Mouse (Mus musculus) telencephalon, adult 2 months (tissue): ENCODE data around the gene Zfp646.
A peak's percentile ranks its signal among the peaks of the same experiment; 100 is the strongest.
"Not testable (repeated sequence)": the region's sequence is repeated elsewhere in the genome, so short reads cannot be mapped to it uniquely, and the experiment has no call there.

Experiments used
- DNase-seq: peaks from one replicate; pipeline ENCODE4 v3.0.0-alpha.2; 2011; ENCODE audit warnings: low read depth, low spot score

Zfp646 gene

DNA sequence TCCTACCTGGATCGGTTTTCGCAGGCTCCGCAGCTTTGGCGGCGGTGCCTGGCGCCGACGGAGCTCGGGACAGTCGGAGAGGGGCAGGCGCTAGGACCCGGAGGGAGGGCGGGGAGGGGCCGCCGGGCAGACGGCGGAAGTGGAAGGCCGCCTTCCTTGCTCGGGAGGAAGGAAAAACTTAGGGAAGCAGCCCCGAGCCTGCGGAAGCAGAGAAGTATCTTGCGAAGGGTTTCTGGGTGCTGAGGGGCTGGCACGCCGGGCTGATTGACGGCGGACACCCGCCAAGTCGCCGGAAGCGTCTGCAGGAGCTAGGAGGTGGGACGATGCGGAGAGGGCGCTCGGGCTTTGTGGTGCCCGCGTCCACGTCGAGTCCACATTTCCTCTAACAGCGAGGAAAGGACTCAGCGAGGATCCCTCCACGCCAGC lies at the start of gene Zfp646:
Gene Zfp646, plus strand, starts transcription at position 181 of the 426 bp plus-strand sequence.
- peak; percentile 90 for DNase-seq

DNA sequence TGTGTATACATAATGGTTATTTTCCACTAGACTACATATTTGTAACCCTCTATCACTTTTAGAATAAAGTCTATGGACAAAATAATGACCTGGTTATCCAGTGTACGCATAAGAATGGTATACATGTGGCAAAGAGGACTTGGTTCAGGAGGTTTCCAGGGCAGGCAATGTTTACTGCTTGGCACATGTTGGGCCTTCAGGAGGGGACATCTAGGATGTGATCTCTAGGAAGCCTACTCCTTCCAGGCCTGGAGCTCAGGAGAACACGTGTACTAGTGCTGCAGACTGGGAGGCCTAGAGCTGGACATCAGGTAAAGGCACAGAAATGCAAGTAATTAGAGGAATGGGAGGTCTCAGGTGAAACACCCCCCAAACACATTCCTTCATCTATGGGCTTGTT lies 40.5 kb upstream of the Zfp646 start:
- DNase-seq = no peak

DNA sequence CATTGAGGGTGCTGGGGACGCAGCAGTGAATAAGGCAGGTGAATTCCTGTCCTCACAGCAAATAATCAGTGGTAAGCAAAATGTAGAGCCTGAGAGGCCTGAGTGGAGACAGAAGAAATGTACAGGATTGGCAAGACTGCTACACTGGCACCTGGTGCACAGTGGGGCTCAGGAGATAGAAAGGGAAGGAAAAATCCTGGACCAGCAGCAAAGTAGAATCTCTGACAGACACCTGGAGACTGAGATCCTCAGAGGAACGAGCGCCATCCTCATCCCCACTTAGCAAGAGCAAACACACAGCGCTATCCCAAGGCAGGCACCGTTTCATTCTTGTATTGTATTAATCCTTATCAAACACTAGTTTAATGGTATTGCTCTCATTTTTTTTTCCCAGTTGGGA lies 38.5 kb upstream of the Zfp646 start:
- no peak for DNase-seq

DNA sequence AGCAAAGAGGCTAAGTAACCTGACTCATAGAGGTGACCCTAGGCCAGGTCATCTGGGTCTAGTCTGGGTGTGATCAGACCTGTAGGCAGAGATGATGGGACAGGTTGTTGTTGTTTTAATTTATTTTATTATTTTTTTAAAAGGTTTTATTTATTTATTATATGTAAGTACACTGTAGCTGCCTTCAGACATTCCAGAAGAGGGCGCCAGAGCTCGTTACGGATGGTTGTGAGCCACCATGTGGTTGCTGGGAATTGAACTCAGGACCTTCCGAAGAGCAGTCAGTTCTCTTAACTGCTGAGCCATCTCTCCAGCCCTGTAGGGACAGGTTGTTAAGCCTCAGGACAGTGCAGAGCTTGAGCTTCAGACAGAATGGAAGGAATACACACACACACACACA lies 38.1 kb upstream of the Zfp646 start:
- DNase-seq = not testable (repeated sequence)

DNA sequence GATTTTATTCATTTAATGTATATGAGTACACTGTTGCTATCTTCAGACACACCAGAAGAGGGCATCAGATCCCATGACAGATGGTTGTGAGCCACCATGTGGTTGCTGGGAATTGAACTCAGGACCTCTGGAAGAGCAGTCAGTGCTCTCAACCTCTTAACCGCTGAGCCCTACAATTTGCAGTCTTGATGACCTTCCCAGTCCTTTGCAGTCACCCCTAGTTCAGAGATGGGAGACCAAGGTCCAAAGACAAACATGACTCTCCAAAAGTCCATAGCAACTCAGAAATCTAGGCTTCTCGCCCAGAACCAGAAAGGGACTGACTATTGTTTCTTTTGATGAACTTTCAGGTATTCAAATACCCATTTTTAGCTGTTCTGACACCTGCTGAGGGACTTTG lies 36.0 kb upstream of the Zfp646 start:
- not testable (repeated sequence) for DNase-seq

DNA sequence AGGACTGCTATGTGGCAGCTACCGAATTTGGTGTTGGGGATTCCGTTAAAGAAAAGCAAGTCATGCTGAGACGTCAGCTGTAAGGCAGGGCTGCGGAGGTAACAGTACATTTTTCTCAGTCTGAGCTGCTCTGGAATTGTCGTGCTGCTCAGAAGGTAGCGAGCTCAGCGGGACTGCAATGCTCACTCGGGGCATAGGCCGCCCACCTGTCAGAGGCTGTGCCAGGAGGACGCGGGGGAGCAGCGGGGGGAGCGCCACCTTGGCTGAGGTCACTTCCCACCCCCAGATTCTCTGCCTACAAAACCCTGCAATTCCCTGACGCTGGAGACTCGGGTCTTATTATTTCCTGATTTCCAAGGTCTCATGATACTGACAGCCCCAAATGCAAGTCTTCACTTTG lies 35.1 kb upstream of the Zfp646 start:
- peak; percentile 85 for DNase-seq

DNA sequence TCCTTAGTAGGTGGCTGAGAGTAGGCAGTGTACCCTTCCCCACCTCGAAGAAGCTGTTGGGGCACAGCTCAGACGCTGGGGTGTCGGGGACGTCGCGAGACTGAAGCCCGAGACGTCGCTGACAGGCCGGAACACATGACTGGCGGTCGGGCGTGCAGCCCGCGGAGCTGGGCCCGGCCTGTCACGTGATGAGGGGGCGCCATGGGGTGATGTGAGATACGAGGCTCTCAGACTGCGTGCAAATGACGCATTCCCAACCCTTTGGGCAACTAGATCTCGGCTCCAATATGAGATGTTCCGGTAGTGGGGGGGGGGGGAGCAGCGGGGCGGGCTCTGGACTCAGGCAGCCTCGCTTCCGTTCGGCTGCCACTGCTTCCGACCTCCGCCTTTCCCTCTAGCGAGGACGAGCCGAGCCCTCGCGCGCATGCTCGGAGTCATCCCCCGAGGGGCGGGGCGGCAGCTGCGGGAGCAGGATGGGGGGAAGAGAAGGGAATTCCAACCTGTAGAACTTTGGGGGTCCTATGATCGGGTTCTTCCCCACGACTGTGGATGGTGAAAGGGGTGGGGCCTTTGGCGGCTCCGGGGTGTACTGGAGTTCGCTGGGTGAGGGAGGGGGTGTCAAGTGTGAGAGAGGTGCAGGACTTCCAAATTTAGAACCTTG lies 34.6 kb upstream of the Zfp646 start:
- peak; percentile 97 for DNase-seq

DNA sequence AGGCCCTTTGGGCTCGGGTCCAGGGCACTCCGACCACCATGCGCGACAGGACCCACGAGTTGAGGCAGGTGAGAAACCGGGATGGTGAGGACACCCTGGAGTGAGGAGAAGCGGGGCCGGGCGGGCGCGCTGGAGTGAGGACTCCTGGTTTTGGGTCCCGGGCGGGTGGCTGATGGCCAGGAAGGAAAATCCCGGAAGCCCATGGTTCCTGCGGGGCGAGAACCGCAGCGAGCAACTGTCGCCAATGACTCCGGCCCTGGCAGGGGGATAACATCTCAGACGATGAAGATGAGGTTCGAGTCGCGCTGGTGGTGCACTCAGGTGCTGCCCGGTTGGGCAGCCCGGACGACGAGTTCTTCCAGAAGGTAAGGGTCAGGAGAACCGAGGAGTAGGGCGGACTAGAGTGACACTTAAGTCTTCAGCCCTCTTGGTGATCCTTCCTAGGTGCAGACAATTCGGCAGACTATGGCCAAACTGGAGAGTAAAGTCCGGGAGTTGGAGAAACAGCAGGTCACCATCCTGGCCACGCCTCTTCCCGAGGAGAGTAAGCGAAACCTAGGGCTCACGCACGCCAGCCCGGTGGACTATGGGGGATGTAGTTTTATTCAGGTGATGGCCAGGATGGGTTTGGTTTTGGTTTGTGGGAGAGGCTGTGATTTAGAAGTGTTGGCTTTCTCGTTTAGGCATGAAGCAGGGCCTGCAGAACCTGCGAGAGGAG lies 33.9 kb upstream of the Zfp646 start:
- peak; percentile 71 for DNase-seq

DNA sequence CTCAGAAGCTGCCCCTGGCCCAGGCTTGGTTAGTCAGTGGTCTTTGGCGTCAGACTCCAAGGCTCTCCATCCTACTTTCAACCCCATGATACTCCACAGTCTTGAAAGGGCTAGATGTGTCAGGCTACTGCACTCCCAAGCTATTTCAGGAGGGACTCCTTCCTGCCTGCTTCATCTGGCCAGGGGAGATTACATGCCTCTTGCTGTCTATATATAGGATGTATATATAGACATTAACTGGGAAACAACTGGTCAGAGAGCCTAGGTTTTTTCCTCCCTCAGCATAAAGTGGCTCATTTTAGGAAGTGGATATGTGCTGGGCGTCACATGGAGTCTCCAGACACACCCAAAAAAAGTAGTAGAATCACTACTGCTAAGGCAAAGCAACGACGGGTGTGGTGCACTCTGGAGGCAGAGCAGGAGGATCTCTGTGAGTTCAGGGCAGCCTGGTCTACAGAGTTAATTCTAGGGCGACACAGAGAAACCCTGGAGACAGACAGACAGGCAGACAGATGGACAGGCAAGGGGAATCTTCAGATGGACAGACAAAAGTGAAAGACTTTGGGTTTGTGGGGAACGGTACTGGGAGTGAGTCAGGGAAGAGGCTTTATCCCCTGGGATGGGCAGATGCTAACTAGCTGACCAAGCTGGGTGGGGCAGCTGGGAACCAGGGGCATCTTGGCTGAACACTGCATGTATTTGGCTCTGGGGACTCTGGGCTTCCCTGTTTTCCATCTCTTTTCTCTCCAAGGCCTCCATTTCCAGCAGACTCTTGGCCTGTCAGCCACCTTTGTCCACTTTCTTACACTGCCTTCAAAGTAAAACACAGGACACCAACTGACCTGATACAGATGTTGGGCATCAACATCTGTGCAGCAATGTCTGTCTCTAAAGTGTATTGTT lies 25.8 kb upstream of the Zfp646 start:
- DNase-seq = no peak

DNA sequence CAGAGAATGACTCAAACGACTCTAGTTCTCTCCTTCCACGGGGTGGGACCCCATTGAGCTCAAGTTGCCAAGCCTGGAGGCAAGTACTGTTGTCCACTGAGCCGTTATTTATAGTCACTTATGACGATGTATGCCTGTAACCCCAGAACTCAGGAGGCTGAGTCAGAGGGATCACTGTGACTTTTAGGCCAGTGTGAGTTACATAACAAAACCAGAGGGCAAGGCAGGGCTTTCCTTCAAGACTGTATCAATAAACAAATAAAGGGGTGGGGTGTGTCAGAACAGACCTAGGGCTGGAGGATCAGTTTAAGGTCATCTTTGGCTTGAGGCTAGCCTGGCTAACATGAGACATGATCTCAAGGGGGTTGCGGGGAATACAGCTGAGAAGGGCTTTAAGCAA lies 25.1 kb upstream of the Zfp646 start:
- no peak for DNase-seq

DNA sequence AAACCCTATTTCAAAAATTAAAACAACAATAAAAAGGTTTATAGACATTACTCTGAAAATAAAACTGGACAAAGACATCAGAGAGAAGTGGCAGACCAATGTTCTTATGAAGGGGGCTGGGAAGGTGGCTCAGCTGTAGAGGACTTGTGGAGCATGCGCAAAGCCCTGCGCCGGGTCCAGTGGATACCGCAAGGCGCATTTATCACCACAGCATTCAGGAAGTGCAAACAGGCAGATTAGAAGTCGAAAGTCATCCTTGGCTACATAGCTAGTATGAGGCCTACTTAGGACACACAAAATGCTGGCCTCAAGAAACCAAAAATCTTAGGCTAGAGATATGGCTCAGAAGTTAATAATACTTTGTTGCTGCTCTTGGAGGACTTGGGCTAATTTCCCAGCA lies 17.8 kb upstream of the Zfp646 start:
- no peak for DNase-seq

DNA sequence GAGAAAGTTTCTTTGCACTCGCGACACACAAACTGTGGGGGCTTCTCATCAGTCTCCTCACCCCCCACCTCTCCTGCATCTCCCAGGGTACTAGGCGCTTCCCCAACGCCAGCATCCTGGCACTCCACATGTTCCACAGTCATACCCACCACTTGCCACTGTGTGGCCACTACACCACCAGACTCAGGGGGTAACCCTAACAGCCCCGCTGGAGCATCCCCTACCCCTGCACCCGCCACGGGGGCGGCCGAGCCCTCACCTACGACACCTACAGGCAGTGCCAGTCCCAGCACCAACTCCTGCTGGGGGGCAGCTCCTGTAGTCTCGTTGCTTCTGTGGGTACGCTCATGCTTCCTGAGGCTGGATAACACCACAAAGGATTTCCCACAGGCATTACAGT lies 9.6 kb upstream of the Zfp646 start:
- DNase-seq = no peak

DNA sequence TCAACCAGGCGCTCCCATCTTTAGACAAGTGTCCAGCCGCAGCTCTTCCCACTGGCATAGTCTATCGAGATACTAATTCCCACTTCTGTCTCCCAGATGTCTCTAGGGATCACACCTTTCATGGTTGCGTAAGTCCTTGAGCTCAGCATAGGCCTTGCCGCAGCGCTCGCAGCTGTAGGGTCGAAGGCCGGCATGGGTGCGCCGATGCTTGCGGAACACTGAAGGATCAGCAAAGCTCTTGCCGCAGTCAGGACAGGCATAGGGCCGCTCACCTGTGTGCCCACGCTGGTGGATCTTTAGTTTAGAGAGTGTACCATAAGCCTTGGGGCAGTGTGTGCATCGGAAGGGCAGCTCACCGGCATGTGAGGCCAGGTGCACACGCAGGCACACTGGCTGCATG lies 8.4 kb upstream of the Zfp646 start:
- no peak for DNase-seq

DNA sequence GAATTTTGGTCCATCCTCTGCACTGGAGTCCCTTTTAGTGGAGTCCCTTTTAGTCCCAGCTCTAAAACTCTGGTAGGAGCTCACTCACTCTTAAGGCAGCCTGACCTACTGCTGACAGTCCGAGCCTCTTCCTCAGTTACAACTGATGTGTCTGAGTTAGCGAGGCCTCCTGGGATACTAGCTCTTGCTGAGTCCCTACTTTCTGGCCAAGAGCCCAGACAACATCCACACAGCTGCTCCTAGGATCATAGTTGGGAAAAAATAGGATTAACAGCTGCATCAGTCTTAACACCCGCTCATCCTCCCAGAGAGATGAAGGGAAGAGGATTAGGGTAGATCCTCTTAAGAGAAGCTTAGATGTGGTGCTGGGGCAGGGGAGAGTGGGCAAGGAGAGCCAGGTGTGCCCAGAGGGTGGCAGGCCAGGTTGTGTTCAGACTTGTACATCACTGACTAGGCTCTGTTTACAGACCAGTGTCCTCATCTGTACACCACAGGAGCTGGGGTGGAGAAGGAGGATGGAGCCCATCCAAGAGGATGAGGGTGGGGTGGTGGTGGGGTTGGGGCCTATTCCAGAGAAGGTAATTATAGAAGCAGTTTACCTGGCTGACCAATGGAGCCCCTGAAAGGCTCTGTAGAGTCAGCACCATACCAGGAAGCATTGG lies 6.7 kb upstream of the Zfp646 start:
- DNase-seq = peak; percentile 49

DNA sequence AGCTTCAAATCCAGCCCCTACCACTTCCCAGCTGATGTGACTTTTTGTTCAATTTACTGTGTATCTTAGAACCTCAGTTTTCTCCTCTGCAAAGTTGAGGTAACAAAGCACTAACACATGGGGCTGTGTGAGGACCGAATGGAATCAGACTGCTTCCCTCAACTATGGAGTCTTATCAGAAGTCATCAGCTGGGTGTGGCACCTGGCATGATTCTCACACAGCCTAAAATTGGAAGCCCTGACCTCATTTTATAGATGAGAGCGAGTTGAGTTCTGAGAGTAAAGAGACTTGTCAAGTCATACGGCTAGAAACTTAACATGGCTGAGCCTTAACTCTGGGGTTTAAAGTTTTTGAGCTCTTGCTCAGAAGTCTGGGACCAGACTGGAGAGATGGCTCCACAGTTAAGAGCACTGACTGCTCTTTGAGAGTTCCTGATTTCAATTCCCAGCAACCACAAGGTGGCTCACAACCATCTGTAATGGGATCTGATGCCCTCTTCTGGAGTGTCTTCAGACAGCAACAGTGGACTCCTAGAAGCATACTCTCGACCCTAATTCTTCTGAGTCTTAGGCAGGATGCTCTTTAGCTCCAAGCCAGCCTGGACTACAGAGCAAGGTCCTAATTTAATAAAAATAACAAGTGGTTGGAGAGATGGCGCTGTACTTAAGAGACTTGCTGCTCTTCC lies 5.7 kb upstream of the Zfp646 start:
- no peak for DNase-seq

DNA sequence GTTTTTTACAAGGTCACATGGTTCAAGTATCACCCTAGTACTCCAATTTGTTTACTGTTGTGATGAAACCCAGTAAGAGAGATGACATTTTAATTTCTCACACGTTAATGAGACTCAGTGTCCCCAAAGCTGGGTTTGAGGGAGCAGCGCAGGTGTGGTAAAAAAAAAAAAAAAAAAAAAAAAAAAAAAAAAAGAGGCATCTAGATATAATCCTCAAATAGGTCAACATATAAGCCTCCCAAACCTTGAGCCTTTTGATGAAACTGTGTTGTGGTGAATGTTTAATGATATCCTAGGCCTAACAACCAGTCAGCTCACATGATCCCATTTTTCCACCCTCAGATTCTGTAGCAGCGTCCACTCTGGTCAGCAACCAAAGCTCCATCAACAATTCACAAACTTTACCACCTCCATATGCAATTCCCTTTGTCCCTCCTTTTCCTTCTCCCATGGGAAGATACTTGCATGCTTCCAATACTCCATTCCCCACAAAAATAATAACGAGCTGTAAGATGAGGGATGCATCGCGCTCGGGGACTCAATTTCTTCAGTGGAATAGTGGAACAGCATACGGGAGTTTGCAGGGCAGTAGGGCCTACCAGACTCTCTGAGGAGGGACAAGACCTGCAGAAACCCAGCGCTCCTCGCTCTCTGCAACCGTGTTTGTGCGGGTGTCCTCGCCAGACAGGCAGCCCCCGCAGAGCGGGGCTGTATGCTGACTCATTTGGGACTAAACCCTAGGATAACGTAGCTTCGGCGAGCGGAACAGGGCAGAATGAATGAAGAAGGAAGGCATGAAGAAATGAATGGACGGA lies 1.0 kb upstream of the Zfp646 start:
- no peak for DNase-seq

DNA sequence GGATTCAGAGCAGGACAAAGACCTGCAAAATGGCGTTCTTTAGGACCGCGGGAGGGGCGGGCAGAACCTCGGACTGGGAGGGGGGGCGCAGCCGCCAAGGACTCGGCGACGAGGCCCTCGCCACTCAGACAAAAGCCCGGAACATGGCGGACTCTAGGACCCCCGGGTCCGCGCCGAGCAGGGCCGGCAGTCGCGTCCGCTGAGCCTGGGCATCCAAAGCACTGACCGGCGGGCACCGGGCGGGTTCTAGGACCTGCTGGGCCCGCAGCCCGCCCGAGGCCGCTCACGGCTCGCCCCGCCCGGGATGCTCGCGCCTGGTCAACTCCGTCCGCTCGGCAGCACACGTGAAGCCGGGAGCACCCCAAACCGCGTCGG lies 407 bp upstream of the Zfp646 start:
- peak; percentile 94 for DNase-seq

DNA sequence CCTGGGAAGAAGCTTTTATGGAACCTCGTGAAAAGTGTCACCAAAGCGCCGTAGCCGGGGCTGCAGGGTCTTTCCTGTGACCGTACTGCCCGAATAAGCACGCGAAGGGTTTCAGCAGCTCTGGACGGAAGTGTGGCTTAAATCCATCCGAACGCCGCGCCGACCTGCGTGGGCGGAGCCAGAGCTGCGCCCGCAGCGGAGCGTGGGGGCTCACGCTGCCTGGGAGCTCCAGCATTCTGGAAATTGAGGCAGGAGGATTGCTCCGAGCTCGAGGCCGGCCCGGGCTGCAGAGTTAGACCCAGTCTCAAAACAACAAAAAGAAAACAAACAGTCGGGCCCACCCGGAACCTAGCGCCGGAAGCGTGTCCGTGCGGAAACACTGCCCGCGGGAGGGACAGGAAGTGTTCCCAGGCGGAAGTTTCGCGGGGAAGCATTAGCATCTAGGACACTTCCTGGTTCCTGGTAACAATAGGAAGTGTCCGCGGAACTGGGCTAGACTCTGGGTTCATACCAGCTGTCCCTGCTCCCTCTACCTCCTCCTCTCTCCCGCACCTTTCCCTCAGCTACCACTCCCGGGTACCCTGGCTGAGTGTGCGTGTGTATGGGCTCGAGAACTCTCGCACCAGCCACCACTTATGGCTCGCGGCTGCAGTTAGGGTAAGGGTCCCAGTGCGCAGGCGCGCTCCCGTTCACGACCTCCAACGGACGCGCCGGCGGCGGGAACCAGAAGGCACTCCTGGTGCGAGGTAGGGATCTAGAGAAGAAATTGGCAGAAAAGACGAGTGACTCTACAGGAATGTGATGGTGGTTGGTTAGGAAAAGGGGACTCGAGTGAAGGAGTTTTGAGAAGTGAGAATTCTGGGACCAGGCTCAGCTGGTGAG lies 687 bp downstream of the Zfp646 start, which contains the start of gene Zfp668:
Gene Zfp668, minus strand, starts transcription at position 362 of the 882 bp plus-strand sequence.
- peak; percentile 94 for DNase-seq

DNA sequence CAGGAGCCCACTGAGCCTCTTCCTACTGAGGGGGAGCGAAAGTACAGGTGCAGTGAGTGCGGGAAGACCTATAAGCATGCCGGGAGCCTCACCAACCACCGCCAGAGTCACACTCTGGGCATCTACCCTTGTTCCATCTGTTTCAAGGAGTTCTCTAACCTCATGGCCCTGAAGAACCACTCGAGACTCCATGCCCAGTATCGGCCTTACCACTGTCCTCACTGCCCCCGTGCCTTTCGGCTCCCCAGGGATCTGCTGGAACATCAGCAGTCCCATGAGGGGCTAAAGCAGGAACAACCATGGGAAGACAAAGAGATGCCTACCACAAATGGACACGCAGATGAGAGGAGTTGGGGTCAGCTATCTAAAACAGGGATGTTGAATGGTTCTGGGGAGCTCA lies 3.3 kb downstream of the Zfp646 start:
- no peak for DNase-seq
